In the genomic region with DNA sequence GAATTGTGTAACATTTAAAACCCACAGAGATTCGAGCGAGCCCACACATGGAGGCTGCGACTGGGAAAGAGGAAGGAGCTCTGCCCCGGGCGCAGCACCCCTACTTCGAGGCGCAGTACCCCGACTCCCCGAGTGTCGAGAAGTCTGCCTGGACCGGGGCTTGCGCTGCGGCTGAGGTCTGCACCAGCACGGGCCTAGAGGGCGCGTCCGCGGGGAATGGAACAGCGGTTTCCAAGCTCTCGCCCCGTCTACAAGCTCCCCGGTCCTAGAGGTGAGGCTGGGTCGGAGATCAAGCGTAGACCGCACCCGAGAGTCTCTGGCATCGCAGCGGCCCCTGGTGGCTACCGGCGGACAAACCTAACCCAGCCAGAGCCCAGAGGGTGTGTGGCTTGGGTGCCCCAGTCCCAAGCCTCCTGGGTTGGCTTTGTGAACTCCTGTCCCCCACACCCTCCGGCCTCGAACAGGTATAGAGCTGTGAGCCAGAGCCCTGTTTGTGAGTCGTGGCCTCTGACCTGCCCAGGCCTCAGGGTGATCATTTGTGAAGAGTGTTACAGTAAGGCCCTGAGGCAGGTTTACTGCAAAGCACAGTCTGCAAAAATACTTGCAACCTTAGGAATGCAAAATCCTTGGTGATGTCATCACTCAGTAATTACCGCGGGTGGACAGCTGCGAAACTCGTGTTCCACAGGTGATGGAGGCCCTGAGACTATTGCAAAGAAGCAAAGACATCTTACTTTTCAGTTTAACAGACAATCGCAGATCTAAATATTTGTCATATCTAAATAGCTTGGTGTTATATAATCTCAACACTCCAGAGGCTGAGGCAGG, we compare ENCODE assay signal across 8 mouse cellular contexts. TPM values are rescaled to one million over a fixed set of nuclear protein-coding genes. Genes with fewer than 3 reads are reported as not detected.
DNase-seq lines count a peak whose midpoint lies in the region; ATAC-seq and TF ChIP-seq lines count a peak whose summit lies in the region.
"Had no signal": no experiment of that assay in that cellular context is flagged by ENCODE, and none has a peak within 500 bp of the region (broad histone marks: within the 10 kb centered on the region; RNA-seq: fewer than 3 reads in every experiment).

No protein-coding gene starts in this region.

- no peak for TF ChIP-seq POLR2A in MEL (IDR thresholded peaks at IDR 0.05; ENCODE audit: control insufficient read depth in 1 of 2, insufficient read depth in 1 of 2, low read depth in 1 of 2, low read length in 2 of 2, poor library complexity in 1 of 2)
- TF ChIP-seq POLR2A in small intestine, adult 2 months (IDR thresholded peaks at IDR 0.05; ENCODE audit: low read depth, low read length), result no peak

- DNase-seq in MEL (ENCODE audit: low read depth, low spot score), result peak; percentile 86
- DNase-seq in heart, postnatal 4 days, result peak; percentile 80
- peak; percentile 57 for DNase-seq in left cerebral cortex, postnatal 4 days
- DNase-seq in mesoderm, embryonic 11.5 days (ENCODE audit: low read depth, low spot score), result peak; percentile 48

- WGBS in forebrain, embryonic 15.5 days, result 15% methylated on average over 38 of the region's 38 CpGs
- 13% methylated on average over 38 of the region's 38 CpGs for WGBS in small intestine, adult 2 months

- H3K79me2 ChIP-seq in MEL (ENCODE audit: control insufficient read depth, insufficient read depth, low read length, poor library complexity), result no peaks in the 10 kb centered on the region

- intact Hi-C loops in left cerebral cortex, postnatal 4 days (cut with DNase I), result loop anchor here (1.0 kb wide), 1 partner anchor 63 kb away; a partner anchor contains a TSS

- TF ChIP-seq RAD21 in MEL (IDR thresholded peaks at IDR 0.05; ENCODE audit: low read depth, low read length), result peak; percentile 45

- H3K4me1 ChIP-seq in MEL (ENCODE audit: control insufficient read depth in 1 of 2, insufficient read depth in 2 of 2, low read length in 2 of 2), result peaks cover 4 to 23% of the 10 kb centered on the region in 2 experiments
- no peaks in the 10 kb centered on the region for H3K4me1 ChIP-seq in brown adipose tissue, adult 24 weeks (ENCODE audit: control insufficient read depth, insufficient read depth, insufficient read length, low read length)
- no peaks in the 10 kb centered on the region; the same call in 1 of the 2 replicates for H3K4me1 ChIP-seq in forebrain, embryonic 15.5 days
- H3K4me1 ChIP-seq in small intestine, adult 2 months (ENCODE audit: control insufficient read depth, insufficient read depth, insufficient read length, low read length), result peaks cover 2% of the 10 kb centered on the region; the same call in 1 of the 2 replicates

- peak overlapping the region; percentile 51 to 91 for H3K4me3 ChIP-seq in MEL (ENCODE audit: control insufficient read depth in 1 of 2, insufficient read depth in 1 of 2, low read depth in 2 of 2, low read length in 2 of 2)
- H3K4me3 ChIP-seq in brown adipose tissue, adult 24 weeks (ENCODE audit: insufficient read depth, low read depth, low read length), result peak overlapping the region; percentile 48; the same call in 1 of the 2 replicates
- H3K4me3 ChIP-seq in forebrain, embryonic 15.5 days, result peak overlapping the region; percentile 23
- peak overlapping the region; percentile 35 for H3K4me3 ChIP-seq in small intestine, adult 2 months (ENCODE audit: low read depth, low read length)

- H3K27me3 ChIP-seq in MEL (ENCODE audit: control insufficient read depth in 1 of 2, insufficient read depth in 2 of 2, low read length in 2 of 2), result no peaks in the 10 kb centered on the region
- H3K27me3 ChIP-seq in forebrain, embryonic 15.5 days, result 0 out of 2 replicates have a peak, but pooled peaks cover 3% of the 10 kb centered on the region
- no peaks in the 10 kb centered on the region for H3K27me3 ChIP-seq in small intestine, adult 2 months (ENCODE audit: control insufficient read depth, insufficient read depth, low read length)

- peaks cover 0 to 11% of the 10 kb centered on the region in 2 experiments; a peak in 2 of 4 replicates for H3K36me3 ChIP-seq in MEL (ENCODE audit: control insufficient read depth in 1 of 2, insufficient read depth in 2 of 2, low read length in 2 of 2)
- H3K36me3 ChIP-seq in forebrain, embryonic 15.5 days, result no peaks in the 10 kb centered on the region
- no peaks in the 10 kb centered on the region for H3K36me3 ChIP-seq in small intestine, adult 2 months (ENCODE audit: control insufficient read depth, insufficient read depth, low read length)

- peak overlapping the region; percentile 70 for H3K9ac ChIP-seq in MEL (ENCODE audit: control insufficient read depth, low read depth, low read length, poor library complexity, severe bottlenecking)
- H3K9ac ChIP-seq in forebrain, embryonic 15.5 days (replicated peaks), result no peak overlapping the region

- no peak overlapping the region for H3K27ac ChIP-seq in MEL (ENCODE audit: control insufficient read depth, low read depth, low read length)
- H3K27ac ChIP-seq in brown adipose tissue, adult 24 weeks (replicated peaks; ENCODE audit: low read depth, low read length), result no peak overlapping the region
- H3K27ac ChIP-seq in forebrain, embryonic 15.5 days (replicated peaks), result no peak overlapping the region
- no peak overlapping the region for H3K27ac ChIP-seq in small intestine, adult 2 months (ENCODE audit: insufficient read depth, low read depth, low read length)

- no peak for TF ChIP-seq EP300 in MEL (IDR thresholded peaks at IDR 0.05; ENCODE audit: low read depth in 1 of 2, low read length in 2 of 2)

- peak; percentile 55 to 61 (median 56) for TF ChIP-seq CTCF in MEL (IDR thresholded peaks at IDR 0.05 in 2 of 3, conservative IDR thresholded peaks at IDR 0.05 in 1 of 3; ENCODE audit: control insufficient read depth in 1 of 3, insufficient read depth in 1 of 3, low read depth in 2 of 3, low read length in 3 of 3, poor library complexity in 1 of 3, severe bottlenecking in 1 of 3)
- peak; percentile 85 for TF ChIP-seq CTCF in small intestine, adult 2 months (IDR thresholded peaks at IDR 0.05; ENCODE audit: extremely low read depth, insufficient read length, insufficient replicate concordance, low read depth, low read length)

- ATAC-seq in forebrain, embryonic 15.5 days (replicated peaks), result peak; percentile 72

- peak overlapping the region; percentile 37 for H3K4me2 ChIP-seq in forebrain, embryonic 15.5 days (replicated peaks)

- no peaks in the 10 kb centered on the region for H3K9me3 ChIP-seq in MEL (replicated peaks; ENCODE audit: insufficient read depth, low read length)
- no peaks in the 10 kb centered on the region for H3K9me3 ChIP-seq in forebrain, embryonic 15.5 days

TF ChIP-seq in MEL, 35 proteins besides CTCF, POLR2A, EP300 and RAD21 (continues in another document):
- TF ChIP-seq USF1 (IDR thresholded peaks at IDR 0.05; ENCODE audit: low read depth, low read length), result no peak
- 0 out of 2 replicates have a peak, but pooled peaks have one; percentile 40 for TF ChIP-seq TBP (IDR thresholded peaks at IDR 0.05; ENCODE audit: low read depth, low read length)
- TF ChIP-seq BHLHE40 (IDR thresholded peaks at IDR 0.05; ENCODE audit: borderline replicate concordance, low read depth, low read length), result no peak
- TF ChIP-seq MYC (IDR thresholded peaks at IDR 0.05; ENCODE audit: low read depth, low read length), result no peak
- no peak for TF ChIP-seq POLR2AphosphoS5 (IDR thresholded peaks at IDR 0.05; ENCODE audit: borderline replicate concordance, low read depth, low read length)
- no peak for TF ChIP-seq MYB (IDR thresholded peaks at IDR 0.05; ENCODE audit: low read depth, low read length)
- no peak for TF ChIP-seq GATA1 (IDR thresholded peaks at IDR 0.05; ENCODE audit: low read depth, low read length)
- TF ChIP-seq TCF12 (IDR thresholded peaks at IDR 0.05; ENCODE audit: low read depth, low read length), result no peak
- TF ChIP-seq CHD2 (IDR thresholded peaks at IDR 0.05; ENCODE audit: low read length), result no peak
- no peak for TF ChIP-seq NRF1 (IDR thresholded peaks at IDR 0.05; ENCODE audit: insufficient read depth, low read depth, low read length, poor library complexity, severe bottlenecking)
- TF ChIP-seq UBTF (IDR thresholded peaks at IDR 0.05; ENCODE audit: borderline replicate concordance, insufficient read depth, low read depth, low read length), result no peak
- no peak for TF ChIP-seq POLR2AphosphoS2 (IDR thresholded peaks at IDR 0.05; ENCODE audit: low read length)
- TF ChIP-seq MAX (IDR thresholded peaks at IDR 0.05; ENCODE audit: low read length), result no peak
- no peak for TF ChIP-seq MAZ (IDR thresholded peaks at IDR 0.05; ENCODE audit: low read depth, low read length)
- TF ChIP-seq KAT2A (conservative IDR thresholded peaks at IDR 0.05; ENCODE audit: low read depth, low read length), result no peak
- TF ChIP-seq MEF2A (IDR thresholded peaks at IDR 0.05; ENCODE audit: extremely low read depth, insufficient replicate concordance, low read depth, low read length, poor library complexity, severe bottlenecking), result no peak
- TF ChIP-seq NELFE (IDR thresholded peaks at IDR 0.05; ENCODE audit: low read depth, low read length), result no peak
- no peak for TF ChIP-seq E2F4 (IDR thresholded peaks at IDR 0.05; ENCODE audit: borderline replicate concordance, low read depth, low read length)
- TF ChIP-seq MXI1 (IDR thresholded peaks at IDR 0.05; ENCODE audit: low read depth, low read length), result 0 out of 2 replicates have a peak, but pooled peaks have one; percentile 42
- peak; percentile 62 for TF ChIP-seq SMC3 (IDR thresholded peaks at IDR 0.05; ENCODE audit: low read depth, low read length)
- peak; percentile 29; the same call in 1 of the 2 replicates for TF ChIP-seq ZC3H11A (IDR thresholded peaks at IDR 0.05; ENCODE audit: low read depth, low read length)
- TF ChIP-seq RCOR1 (IDR thresholded peaks at IDR 0.05; ENCODE audit: low read depth, low read length), result no peak

RNA-seq across cellular contexts. Expression of a gene that starts 28.4 kb away (rescaled TPM):
- total RNA-seq in MEL (2012; rRNA removed), result 1.5 and 2.4 TPM in 2 replicates
- 1 to 10 TPM in 1 of 2 experiments, not detected in 1; 2.4 TPM for polyA plus RNA-seq in MEL (2012; ENCODE audit: insufficient read depth in 1 of 2, insufficient read length in 2 of 2, low read depth in 1 of 2, low replicate concordance in 2 of 2, missing spikeins in 1 of 2)
- 1.3 and 1.4 TPM in 2 replicates for polyA plus RNA-seq in brown adipose tissue, adult 24 weeks (2012; ENCODE audit: insufficient read depth, insufficient read length, missing spikeins)
- polyA plus RNA-seq in forebrain, embryonic 15.5 days (2015; fragmentation: Nextera tagmentation; extraction: Ambion mirVana), result 1.6 and 1.9 TPM in 2 replicates
- 1 to 10 TPM; 1.7 to 1.8 TPM for total RNA-seq in heart, postnatal 4 days (2021)
- total RNA-seq in left cerebral cortex, postnatal 4 days (2021), result 1 to 10 TPM in 1 of 2 experiments, under 1 TPM in 1; 0.62 to 1.2 TPM
- polyA plus RNA-seq in small intestine, adult 2 months (2012; rRNA removed), result 5.7 and 11.5 TPM in 2 replicates

RNA-seq across cellular contexts. Expression of a gene that starts 38.6 kb away (rescaled TPM):
- total RNA-seq in MEL (2012; rRNA removed), result not detected in 2 replicates
- not detected for polyA plus RNA-seq in MEL (2012; ENCODE audit: insufficient read depth in 1 of 2, insufficient read length in 2 of 2, low read depth in 1 of 2, low replicate concordance in 2 of 2, missing spikeins in 1 of 2)
- polyA plus RNA-seq in brown adipose tissue, adult 24 weeks (2012; ENCODE audit: insufficient read depth, insufficient read length, missing spikeins), result not detected in 2 replicates
- polyA plus RNA-seq in forebrain, embryonic 15.5 days (2015; fragmentation: Nextera tagmentation; extraction: Ambion mirVana), result not detected in 2 replicates
- total RNA-seq in heart, postnatal 4 days (2021), result not detected
- not detected for total RNA-seq in left cerebral cortex, postnatal 4 days (2021)
- polyA plus RNA-seq in small intestine, adult 2 months (2012; rRNA removed), result not detected in 2 replicates
- total RNA-seq: left cerebral cortex, postnatal 36 days had no signal
